Mouse (Mus musculus) heart, adult 2 months (tissue): ENCODE data around the gene Hoxc9. TPM values are rescaled to one million over a fixed set of nuclear protein-coding genes. Genes with fewer than 3 reads are reported as not detected.
A peak's percentile ranks its signal among the peaks of the same experiment; 100 is the strongest.

ENCODE experiments used
- DNase-seq, 2 experiments: peaks; one replicate each; pipeline ENCODE4 v3.0.0; 2021
- H3K27ac ChIP-seq: fragments of 200-600 bp; 2 replicates; pipeline ENCODE4 v1.8.1; 2022
- H3K27me3 ChIP-seq: fragments of 200-500 bp; 2 replicates; pipeline ENCODE4 v1.6.1; 2012; ENCODE audit warnings: mild to moderate bottlenecking, low read length, inconsistent platforms, mixed read lengths; ENCODE audit not compliant: control insufficient read depth, insufficient read depth
- H3K36me3 ChIP-seq: fragments of 200-500 bp; 2 replicates; pipeline ENCODE4 v1.6.1; 2012; ENCODE audit warnings: low read length, inconsistent platforms; ENCODE audit not compliant: control insufficient read depth, insufficient read depth
- H3K4me1 ChIP-seq: fragments of 200-500 bp; 2 replicates; pipeline ENCODE4 v1.6.1; 2011; ENCODE audit warnings: low read length; ENCODE audit not compliant: control insufficient read depth, insufficient read depth
- H3K4me3 ChIP-seq: fragments of 200-600 bp; 2 replicates; pipeline ENCODE4 v1.8.1; 2022
- H3K79me2 ChIP-seq: fragments of 200-500 bp; replicated peaks from 2 replicates; pipeline ENCODE4 v1.6.1; 2012; ENCODE audit warnings: mild to moderate bottlenecking, inconsistent platforms, low read length, moderate library complexity, mixed read lengths; ENCODE audit not compliant: control insufficient read depth, insufficient read depth
- H3K9ac ChIP-seq: fragments of 200-500 bp; 2 replicates; pipeline ENCODE4 v1.6.1; 2012; ENCODE audit warnings: low read depth, mild to moderate bottlenecking, control low read depth, inconsistent platforms, low read length, mixed read lengths
- CTCF ChIP-seq: fragments of 200-600 bp; IDR thresholded peaks from 2 replicates; pipeline ENCODE4 v1.8.1; 2022; ENCODE audit warnings: antibody characterized with exemption, mild to moderate bottlenecking, moderate library complexity
- EP300 ChIP-seq: fragments of 200-500 bp; IDR thresholded peaks from 2 replicates; pipeline ENCODE4 v1.6.1; 2011; ENCODE audit warnings: low read depth, low read length, control low read depth; ENCODE audit not compliant: insufficient read depth
- POLR2A ChIP-seq: fragments of 200-500 bp; IDR thresholded peaks from 2 replicates; pipeline ENCODE4 v1.6.1; 2011; ENCODE audit warnings: mild to moderate bottlenecking, low read depth, low read length, control low read depth; ENCODE audit not compliant: insufficient read depth
- WGBS: fragments of 180-500 bp; shearing (Covaris S2); methylation state at CpG from one replicate; pipeline ENCODE4 v1.1.7; 2018; 5-methylcytosine and 5-hydroxymethylcytosine counted together
- intact Hi-C: fragments of 180-260 bp; cut with DNase I; formaldehyde crosslinking; loops from one replicate; pipeline ENCODE4 v1.15.1; 2025
- long read RNA-seq: library from polyadenylated mRNA; stranded (forward); transcript quantifications from one replicate; pipeline ENCODE4 v2.0.0, GENCODE M21; 2021
- polyA plus RNA-seq: library from polyadenylated mRNA; depleted of rRNA; stranded (reverse); fragments of >200 nt; gene quantifications from 2 replicates; pipeline ENCODE4 v1.2.3, GENCODE M21; 2012; rRNA removed
- total RNA-seq, 2 experiments: library from RNA; stranded (reverse); gene quantifications; 2 replicates each; pipeline ENCODE4 v1.2.3; 2021

Hoxc9 gene
- total RNA-seq (not detected), polyA plus RNA-seq (not detected in 2 replicates)
- long read RNA-seq = 0 reads

DNA sequence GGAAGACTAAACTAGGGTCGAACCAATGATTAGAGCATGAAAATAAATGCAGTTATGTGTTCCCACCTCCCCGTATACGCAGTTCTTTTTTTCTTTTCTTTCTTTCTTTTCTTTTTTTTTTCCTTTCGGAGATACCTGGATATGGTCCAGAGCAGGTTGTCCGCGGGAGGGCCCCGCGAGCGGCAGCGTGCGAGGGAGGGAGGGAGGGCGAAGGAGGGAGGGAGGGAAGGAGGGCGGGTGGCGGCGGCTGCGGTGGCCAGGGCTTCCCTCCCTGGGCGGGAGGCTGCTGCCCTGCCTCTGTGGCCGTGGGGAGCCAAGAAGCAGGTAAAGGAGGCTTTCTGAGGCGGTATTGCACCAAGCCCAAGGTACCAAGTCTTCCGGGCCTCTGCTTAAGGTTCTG is at the start of gene Hoxc9:
TSS of gene Hoxc9 (plus strand) at position 269 of the 400 bp plus-strand sequence.
- no peak for TF ChIP-seq POLR2A
- intact Hi-C loops = no loop called here
- H3K36me3 ChIP-seq = no peaks in the 10 kb centered on the region
- no peak within 1 kb of the TSS for H3K27ac ChIP-seq
- H3K4me3 ChIP-seq = peak within 1 kb of the TSS; percentile 40
- WGBS = 4% methylated on average over 19 of the region's 20 CpGs
- H3K9ac ChIP-seq = no peak within 1 kb of the TSS
- H3K79me2 ChIP-seq = no peaks in the 10 kb centered on the region
- no peaks in the 10 kb centered on the region for H3K4me1 ChIP-seq
- DNase-seq = no peak
- peaks cover 30% of the 10 kb centered on the region for H3K27me3 ChIP-seq

DNA sequence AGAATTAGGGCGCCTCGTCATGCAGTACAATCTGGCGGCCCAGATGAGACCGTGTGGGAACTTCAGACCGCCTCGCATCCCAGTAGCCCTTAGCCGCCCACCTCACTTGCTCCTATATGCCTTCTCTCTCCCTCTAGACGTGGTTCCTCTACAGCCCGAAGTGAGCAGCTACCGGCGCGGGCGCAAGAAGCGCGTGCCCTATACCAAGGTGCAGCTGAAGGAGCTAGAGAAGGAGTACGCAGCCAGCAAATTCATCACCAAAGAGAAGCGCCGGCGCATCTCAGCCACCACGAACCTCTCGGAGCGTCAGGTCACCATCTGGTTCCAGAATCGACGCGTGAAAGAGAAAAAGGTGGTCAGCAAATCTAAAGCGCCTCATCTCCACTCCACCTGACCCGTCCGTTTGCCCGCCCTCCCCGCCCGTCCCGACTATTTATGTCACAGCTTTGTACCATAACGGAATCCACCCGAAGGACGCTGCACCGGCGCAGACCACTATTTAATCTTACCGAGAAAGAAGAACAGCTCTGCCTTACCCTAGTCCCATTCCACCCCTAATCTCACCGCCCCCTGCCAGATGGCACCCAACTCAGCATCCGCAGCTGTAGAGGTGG is 49.1 kb upstream of the Hoxc9 start:
- WGBS = 2% methylated on average over 40 of the region's 40 CpGs
- Histone ChIP-seq H3K36me3 (no peaks in the 10 kb centered on the region), H3K27me3 (peaks cover 12% of the 10 kb centered on the region), H3K4me3 (no peak overlapping the region), H3K9ac (no peak overlapping the region), H3K27ac (no peak overlapping the region), H3K4me1 (no peaks in the 10 kb centered on the region), H3K79me2 (no peaks in the 10 kb centered on the region)
- intact Hi-C loops = no loop called here
- no peak for TF ChIP-seq POLR2A
- TF ChIP-seq CTCF = no peak
- TF ChIP-seq EP300 = no peak
- no peak for DNase-seq

DNA sequence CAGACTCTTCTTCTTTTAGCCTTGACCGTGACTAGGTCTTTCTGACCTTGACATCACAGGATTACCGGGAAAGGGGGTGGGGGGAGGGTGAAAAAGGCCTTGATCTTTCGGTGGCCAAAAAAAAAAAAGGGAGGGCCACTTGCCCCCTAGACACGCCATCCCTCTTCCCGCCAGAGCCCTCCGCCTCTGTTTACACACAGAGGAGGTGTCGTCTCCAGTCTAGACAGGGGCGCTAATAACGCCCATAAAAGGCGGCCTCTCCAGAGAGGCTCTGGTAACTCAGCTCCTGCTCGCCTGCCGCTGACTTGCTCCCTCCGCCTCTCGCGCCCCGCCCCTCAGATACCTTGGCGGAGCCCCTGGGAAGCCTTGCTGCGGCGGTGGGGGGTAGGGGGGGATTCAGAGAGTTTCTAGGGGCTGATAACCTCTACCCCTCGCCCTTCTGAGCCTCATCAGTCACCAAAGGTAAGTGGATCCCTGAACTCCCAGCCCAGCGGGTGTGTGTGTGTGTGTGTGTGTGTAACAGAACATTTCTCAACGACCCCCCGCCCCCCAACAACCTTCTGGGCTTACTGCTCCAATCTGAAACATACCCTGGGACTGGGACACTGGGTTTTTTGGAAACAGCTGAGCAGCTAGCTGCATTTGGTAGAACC is 44.4 kb upstream of the Hoxc9 start:
- Histone ChIP-seq H3K27me3 (peaks cover 24% of the 10 kb centered on the region), H3K9ac (no peak overlapping the region), H3K79me2 (no peaks in the 10 kb centered on the region), H3K4me3 (no peak overlapping the region), H3K4me1 (no peaks in the 10 kb centered on the region), H3K36me3 (no peaks in the 10 kb centered on the region), H3K27ac (no peak overlapping the region)
- intact Hi-C loops = no loop called here
- WGBS = 1% methylated on average over 23 of the region's 23 CpGs
- TF ChIP-seq POLR2A = no peak
- no peak for DNase-seq

DNA sequence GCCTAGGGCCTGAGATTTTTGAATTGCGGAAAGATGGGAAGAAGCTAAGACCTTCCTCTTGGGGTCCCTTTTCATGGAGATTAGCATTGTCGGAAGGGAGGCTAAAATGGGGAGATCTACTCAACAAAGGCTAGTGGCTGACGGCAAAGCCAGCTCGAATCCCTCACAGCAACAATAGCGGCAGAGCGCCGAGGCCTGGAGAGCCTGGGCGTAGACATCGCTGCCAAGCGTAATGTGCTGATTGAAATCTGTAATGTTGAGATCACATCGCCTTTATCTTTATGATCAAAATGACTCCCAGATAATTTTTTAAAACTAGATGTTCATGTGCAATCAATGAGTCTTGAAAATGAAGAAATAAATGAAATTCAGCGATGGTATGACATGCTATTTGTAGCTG is 41.8 kb upstream of the Hoxc9 start:
- intact Hi-C loops = no loop called here
- no peak overlapping the region for H3K4me3 ChIP-seq
- H3K36me3 ChIP-seq = no peaks in the 10 kb centered on the region
- H3K4me1 ChIP-seq = no peaks in the 10 kb centered on the region
- peaks cover 37% of the 10 kb centered on the region for H3K27me3 ChIP-seq
- H3K79me2 ChIP-seq = no peaks in the 10 kb centered on the region
- H3K27ac ChIP-seq = no peak overlapping the region
- WGBS = 7% methylated on average over 12 of the region's 12 CpGs
- H3K9ac ChIP-seq = no peak overlapping the region
- no peak for DNase-seq
- TF ChIP-seq CTCF (no peak), EP300 (no peak), POLR2A (no peak)

DNA sequence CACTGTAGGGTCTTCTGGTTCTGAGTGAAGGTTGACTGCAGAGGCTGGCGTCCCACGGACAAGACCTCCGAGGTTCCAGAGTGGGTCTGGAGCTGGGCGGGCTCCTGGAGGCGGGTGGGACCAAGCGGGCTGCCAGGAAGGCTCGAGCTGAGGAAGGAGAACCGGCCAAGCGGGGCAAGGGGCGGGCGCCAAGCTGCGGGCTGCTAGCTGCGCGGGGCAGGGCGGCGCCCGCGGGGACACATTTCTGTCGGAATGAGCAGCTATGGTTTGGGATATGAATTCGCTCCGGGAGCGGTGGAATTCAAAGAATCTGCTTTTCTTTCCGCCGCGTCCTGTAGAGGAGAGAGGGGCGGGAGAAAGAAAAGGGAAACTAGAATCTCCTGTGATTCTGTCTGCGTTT is 41.3 kb upstream of the Hoxc9 start:
- Histone ChIP-seq H3K27me3 (peaks cover 42% of the 10 kb centered on the region), H3K27ac (no peak overlapping the region), H3K4me3 (no peak overlapping the region)

DNA sequence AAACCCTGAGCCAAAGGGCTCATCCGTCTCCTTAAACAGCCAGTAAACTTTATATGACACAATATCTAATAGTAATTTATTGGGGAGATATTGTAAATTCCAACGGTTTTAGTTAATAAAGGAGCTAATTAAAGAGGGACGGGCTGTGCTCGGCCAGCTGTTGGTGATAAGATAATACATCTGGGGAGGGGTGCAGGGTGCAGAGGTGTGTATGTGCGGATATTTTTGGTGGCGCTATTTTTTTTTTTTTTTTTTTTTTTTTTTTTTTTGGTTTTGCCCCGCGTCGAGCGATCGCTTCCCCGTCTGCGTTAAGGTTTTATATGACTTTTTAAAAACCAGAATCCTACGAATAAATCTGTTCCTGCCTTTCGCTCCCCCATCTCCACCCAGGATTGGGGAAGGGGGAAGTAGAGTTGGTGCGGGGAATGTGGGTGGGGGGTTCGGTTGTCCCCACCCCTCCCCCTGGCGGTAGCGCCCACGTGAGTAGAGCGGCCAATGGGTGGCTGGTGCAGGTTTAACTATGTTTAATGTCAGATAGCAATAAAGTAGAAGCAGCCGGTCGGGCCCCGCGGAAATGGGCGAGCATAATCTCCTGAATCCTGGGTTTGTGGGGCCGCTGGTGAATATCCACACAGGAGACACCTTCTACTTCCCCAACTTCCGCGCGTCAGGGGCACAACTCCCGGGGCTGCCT is 39.8 kb upstream of the Hoxc9 start, which contains the start of gene Hoxc12:
TSS of gene Hoxc12 (plus strand) at position 479 of the 694 bp plus-strand sequence.
- TF ChIP-seq CTCF (no peak), EP300 (no peak), POLR2A (no peak)
- no peak for DNase-seq
- no peak within 1 kb of the TSS for H3K9ac ChIP-seq
- 2% methylated on average over 31 of the region's 31 CpGs for WGBS
- H3K4me3 ChIP-seq = no peak within 1 kb of the TSS
- intact Hi-C loops = no loop called here
- H3K4me1 ChIP-seq = no peaks in the 10 kb centered on the region
- H3K79me2 ChIP-seq = no peaks in the 10 kb centered on the region
- H3K36me3 ChIP-seq = no peaks in the 10 kb centered on the region
- H3K27ac ChIP-seq = no peak within 1 kb of the TSS
- peaks cover 46% of the 10 kb centered on the region for H3K27me3 ChIP-seq

More for the DNA sequence above, 41.3 kb upstream of the Hoxc9 start:
- no peak overlapping the region for H3K9ac ChIP-seq
- no peaks in the 10 kb centered on the region for H3K79me2 ChIP-seq
- no peaks in the 10 kb centered on the region for H3K4me1 ChIP-seq
- no peaks in the 10 kb centered on the region for H3K36me3 ChIP-seq
- intact Hi-C loops = no loop called here
- no peak for DNase-seq
- WGBS = 2% methylated on average over 27 of the region's 27 CpGs
- TF ChIP-seq POLR2A = no peak
- no peak for TF ChIP-seq CTCF
- TF ChIP-seq EP300 = no peak
